Mouse (Mus musculus) activated CD4-positive, CD25-positive, alpha-beta regulatory T cell, adult 4 months (primary cell): Measurements from ENCODE around the gene Serf2. TPM values are rescaled to one million over a fixed set of nuclear protein-coding genes. Genes with fewer than 3 reads are reported as not detected.

ENCODE experiments used
- ATAC-seq: one replicate; pipeline ENCODE4 v1.8.0; 2017
- polyA plus RNA-seq, 2 experiments: library from polyadenylated mRNA; unstranded; fragments of 100-300 nt; shearing (Covaris generic); gene quantifications; one replicate each; pipeline ENCODE4 v1.2.1; 2017

Serf2 gene
- 1,000 to 10,000 TPM in 1 of 2 experiments, 100 to 1,000 TPM in 1; 759 to 1,222 TPM for polyA plus RNA-seq

DNA sequence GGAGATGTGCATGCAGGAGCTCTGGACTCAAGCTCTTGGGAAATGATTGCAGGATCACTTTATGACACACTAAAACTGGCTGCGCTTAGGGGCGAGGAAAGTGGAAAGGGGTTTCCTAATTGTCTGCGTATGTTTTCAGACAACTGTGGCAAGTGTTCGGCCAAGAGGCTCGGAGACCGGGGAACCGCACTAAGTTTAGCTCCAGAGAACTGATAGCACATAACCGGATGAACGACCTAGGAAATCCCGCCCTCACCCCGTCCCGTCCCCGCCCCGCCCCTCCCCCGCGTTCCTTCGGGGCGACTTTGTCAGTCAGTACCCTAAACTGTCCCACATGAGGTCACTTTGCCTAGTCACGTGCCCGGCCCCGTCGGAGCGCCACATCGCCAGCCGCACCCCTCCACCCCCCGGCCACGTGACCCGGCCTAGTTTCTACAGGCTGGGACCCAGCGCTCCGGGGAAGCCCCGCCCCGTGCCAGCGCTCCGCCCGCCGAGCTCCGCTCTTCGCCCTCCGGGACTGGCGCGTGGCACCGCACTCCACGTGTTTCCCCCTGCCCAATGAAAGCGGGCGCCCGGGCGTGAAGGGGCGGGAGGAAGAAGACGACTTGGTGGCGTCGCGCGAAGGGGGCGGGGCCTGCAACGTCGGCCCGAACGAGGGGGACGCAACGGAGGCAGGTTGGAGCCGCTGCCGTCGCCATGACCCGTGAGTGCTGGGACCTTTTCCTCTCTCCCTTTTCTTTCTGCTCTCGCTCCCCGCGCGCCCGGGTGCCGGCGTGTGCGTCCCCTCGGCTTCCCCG, at the start of gene Serf2:
TSS of gene Serf2 (plus strand) at position 457 of the 797 bp plus-strand sequence.
- peak; percentile 92 for ATAC-seq

DNA sequence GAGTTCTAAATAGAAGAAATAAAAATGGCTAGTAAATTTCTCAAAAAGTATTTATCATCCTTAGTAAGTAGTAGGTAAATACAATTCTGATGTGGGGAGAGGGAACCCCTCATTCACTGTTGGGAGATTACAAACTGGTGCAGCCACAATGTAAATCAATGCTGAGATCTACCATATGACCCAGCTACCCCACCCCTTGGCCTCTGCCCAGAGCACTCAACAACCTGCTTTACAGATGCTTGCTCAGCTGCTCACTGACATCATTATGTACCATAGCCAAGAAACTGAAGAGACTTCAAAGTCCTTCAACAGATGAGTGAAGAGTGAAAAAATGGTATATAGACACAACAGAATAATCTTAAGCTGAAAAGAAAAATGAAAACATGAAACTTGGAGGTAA, 45.7 kb upstream of the Serf2 start:
- ATAC-seq: no peak

DNA sequence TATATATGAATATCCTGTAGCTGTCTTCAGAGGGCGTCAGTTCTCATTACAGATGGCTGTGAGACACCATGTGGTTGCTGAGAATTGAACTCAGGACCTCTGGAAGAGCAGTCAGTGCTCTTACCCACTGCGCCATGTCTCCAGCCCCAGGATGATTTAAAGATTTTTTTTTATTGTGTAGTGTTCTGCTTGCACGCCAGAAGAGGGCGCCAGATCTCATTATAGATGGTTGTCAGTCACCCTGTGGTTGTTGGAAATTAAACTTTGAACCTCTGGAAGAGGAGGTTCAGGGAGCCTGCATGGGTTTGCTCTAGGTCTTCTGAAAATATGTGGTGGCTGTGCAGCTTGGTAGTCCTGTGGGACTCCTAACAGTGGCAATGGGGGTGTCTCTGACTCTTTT, 40.8 kb upstream of the Serf2 start:
- ATAC-seq: peak; percentile 84

DNA sequence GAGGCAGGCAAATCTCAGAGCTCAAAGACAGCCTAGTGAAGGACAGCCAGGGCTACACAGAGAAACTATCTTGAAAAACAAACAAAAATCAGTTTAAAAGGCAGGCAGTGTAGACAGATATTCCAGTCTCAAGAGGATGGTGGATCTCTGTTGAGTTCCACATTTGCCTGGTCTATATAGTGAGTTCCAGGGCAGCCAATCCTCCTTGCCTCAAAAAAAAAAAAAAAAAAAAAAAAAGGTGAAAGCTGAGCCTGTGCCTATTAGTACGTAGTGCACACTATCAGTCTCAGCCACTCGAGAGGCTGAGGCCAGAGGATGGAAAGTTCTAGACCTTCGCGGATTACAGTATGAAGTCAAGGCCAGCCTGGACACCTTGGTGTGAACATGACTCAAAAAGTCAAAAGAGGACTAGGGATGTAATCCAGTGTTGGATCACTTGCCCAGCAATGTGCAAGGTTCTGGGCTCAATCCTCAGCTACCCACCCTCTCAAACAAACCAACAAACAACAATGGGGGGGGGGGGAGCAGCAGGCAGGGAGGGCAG, 36.1 kb upstream of the Serf2 start:
- no peak for ATAC-seq

DNA sequence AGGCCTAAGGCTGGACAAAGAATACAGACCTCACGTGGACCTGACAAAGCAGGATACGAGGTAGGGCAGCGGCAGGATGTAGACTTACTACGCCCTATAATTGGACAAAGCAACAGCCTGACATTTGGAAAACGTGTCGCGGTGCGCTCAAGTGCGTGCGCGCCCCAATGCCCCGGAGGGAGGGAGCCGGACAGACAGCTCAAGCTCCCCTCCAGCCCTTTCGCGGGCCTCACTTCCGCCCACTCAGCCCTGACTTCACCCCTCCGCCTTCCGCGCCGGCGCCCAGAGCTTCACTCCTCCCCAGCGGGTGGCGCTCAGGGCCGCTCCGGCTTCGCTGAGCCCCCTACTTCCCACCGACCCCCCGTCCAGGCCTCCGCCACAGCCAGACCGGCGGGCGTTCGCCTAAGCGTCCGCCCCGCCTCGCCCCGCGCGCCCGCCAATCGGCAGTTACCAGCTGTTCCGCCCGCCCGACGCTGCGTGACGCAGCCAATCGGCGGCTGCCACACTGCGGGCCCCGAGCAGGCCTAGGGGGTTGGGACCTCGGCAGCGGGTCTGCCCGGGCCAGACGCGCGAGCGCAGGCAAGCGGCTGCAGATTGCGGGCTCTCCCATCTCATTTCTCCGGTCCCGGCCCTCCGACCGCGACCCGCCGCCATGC, 35.5 kb upstream of the Serf2 start, which contains the start of the genes Pdia3 and Catsper2:
TSS of gene Pdia3 (plus strand) at position 389 of the 656 bp plus-strand sequence.
TSS of gene Catsper2 (minus strand) at position 406 of the 656 bp plus-strand sequence.
- ATAC-seq: peak; percentile 78

DNA sequence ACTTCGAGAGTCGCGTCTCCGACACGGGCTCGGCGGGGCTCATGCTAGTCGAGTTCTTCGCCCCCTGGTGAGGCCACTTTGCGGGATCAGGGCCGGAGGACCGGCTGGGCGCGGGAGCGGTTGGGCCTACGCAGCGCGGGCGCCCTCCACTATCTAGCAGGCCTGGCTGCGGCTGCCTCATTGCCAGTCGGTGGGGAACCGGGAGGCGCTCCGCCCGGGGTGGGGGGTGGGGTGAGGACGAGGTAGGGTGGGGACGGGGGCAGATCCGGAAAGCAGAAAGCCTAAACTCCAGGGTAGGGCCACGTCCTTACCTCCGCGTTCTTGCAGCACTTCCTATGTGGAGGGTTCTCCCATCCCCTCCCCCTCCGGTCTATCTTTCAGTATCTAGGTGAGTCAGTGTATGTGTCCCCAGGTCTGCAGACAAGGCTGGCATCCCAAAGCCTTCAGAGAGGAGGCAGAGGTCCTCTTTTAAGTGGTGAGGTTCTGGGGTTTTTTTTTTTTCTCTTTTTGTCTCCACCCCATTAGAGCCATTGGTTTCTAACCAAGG, 34.8 kb upstream of the Serf2 start:
- peak; percentile 38 for ATAC-seq

DNA sequence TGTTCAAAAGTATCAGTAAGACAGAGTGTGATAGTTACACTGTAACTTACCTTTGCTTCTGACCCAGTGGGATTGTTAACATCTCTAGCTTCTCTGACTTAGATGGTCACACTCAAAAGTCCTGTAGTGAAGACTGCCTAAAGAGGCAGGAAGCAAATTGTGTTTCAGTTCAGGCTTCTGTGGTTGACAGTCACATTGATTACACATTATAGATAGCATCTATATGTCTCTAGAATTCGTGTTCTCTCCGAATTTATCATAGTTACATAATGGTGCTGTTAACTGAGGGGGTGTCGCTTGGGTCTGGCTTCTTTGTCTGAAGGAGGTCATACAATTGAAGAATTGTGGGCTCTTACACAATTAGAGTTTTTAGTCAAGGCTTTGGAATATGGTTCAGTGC, 33.9 kb upstream of the Serf2 start:
- no peak for ATAC-seq

DNA sequence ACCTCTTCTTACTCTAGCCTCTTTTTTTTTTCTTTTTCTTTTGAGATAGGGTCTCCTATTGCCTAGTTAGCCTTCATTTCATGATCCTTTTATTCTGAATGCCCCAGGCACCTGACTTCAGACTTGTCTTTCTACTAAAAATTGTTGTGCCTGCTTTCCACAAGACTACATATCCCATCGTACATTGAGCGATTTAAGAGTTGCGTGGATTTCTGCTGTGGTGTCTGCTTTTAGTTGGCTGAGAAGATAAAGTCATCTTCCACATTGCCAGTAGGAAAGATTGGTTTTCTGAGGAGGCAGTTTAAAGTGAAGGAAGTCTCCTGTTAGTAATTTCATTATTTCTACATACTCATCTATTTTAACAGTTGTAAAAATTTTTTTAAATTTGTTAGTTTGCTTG, 33.4 kb upstream of the Serf2 start:
- ATAC-seq: no peak

DNA sequence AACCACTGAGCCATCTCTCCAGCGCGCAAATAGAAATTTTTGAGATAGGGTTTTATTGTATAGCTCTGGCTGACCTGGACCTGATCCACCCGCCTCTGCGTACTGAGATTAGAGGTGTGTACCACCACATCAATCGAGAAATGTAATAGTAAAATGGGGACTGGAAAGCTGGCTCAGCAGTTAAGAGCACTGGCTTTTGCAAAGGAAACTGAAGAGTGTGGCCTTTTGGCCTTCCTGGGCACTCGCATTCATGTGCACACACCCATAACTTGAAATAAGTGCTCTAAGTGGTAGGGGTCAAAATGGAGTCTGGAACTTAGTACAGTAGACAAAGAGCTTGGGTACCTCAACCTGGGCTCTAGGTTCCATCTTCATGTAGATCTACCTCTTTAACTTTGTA, 32.6 kb upstream of the Serf2 start:
- no peak for ATAC-seq

DNA sequence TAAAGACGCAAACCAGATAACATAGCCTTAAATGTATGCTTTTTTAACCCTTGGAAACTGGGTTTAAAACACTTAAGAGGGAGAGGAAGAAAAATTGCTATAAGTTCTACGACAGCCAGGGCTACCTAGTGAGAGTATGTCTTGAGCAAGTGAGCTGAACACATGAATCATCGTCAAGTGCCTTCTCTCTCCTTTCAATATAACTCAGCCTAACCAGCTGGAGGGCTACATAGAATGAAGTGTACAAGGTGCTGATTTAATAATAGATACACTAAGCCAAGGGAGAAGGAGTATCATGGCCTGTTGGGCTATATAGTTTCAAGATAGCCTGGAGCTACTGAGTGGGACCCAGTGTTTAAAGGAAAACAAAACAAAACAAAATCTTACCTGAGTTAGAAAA, 30.5 kb upstream of the Serf2 start:
- ATAC-seq: no peak

DNA sequence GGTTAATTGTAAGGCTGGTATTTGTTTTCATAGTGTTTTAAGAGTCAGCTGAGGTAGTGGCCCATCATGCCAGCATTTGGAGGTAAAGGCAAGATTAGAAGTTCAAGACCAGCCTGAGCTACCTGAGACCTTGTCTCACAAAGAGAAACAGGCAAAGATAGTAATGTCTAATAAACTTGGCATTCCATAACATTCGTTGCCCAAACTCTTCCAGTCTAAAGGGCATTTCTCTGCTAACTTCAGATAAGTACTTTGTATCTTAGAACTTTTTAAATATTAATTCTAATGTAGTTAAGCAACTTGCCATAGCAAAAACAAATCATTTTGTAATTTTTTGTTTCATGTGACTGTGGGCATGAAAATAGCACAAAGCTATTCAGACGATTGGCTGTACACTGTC, 25.8 kb upstream of the Serf2 start:
- no peak for ATAC-seq

DNA sequence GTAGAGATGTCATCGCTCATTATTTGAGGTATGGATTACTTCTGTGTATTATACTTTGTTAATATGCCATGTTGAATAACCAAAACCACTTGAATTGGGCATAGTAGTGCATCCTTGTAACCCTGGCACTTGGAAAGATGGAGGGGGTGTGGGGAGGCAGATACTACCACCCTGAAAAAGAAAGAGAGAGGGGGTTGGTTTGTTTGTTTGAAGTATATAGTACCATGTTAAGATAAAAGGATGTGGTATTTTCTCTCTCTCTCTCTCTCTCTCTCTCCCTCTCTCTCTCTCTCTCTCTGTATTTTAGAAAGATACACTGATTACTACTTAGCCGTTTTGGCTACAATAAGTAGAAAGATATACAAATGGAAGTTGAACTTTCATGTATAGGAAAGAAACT, 23.1 kb upstream of the Serf2 start:
- ATAC-seq: peak; percentile 36

DNA sequence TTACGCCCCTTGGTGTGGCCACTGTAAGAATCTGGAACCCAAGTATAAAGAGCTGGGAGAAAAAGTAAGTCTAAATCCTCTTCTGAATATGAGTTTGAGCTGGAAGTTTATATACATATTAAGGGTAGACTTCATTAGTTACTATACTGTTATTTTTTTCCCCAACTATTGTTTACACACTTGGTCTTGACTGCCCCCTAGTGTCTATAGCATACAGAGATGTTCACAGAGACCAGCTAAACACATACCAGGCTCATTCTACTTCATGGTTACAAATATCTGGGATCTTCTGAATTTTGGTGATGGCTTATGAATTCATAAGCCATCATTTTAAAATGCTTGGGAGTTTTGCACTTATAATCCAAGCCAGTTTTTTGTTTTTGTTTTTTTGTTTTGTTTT, 14.1 kb upstream of the Serf2 start:
- peak; percentile 64 for ATAC-seq

DNA sequence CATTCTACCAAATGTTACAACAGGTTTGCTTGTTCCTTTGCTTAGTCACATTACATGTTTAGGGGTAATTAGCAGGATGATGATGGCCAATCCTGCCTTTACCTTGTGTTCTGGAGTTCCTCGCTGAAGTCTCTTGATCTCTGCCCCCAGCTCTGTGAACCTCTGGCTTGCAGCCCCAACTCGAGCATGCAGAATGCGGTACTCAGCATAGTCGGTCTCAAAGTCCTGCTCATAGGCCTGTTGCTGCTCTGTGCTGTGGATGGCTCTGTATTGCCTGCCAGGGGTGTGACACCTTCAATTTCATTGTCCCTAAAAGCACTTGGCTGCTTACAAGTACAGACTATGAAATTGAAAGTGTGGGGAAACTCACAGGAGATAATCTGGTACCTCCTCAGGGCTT, 9.2 kb upstream of the Serf2 start:
- ATAC-seq: no peak

DNA sequence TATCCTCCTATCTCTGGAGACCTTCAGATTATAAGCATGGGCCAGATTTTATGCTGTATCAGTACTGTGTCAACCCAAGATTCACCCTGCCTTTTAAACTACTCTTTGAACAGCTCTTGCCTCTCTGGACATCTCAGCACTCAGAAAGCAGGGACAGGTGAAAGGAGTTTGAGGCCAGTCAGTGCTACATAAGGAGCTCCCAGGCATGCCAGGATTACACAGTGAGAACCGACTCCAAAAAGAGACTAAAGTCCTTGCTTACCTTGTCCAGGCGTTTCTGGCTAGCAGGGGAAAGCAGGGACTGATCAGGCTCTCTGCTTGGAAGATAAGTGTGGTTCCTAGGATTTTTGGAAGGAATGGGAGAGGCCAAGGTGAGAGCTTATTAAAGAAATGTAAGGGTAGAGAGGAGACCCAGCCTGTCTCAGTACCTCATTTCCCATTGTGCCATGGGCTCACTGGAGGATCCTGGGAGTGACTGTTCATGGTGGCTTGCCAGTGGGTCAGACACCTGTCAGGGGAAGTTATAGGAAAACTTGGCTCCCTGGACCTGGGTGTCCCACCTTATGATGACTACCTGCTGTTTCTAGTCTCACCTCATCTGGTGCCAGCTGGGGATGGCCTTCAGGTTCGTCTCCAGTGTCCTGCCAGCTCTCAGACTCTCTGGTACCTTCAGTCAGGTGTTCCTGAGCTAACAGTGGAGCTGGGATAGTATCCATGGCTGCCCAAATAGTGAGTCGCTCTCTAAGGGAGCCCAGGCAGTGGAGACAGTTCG, 8.0 kb upstream of the Serf2 start:
- ATAC-seq: no peak

DNA sequence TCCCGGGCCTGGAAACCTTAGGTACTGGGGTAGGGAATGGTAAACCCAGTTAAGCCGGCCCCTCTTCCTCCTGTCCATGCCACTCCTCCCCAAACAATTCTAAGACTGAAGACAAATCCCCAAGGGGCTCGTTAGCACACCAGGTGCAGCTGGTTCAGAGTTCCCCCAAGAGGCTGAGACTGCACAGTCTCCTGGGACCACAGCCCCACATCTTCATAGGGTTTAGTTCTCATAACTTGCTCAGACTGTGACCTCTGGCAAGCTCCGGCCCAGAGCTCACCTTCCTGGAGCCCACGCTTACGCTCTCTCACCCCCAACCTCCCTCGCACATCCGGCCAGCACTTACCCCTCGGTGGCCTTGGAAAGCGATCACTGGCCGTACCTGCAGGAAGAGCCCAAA, 7.2 kb upstream of the Serf2 start:
- ATAC-seq: no peak

DNA sequence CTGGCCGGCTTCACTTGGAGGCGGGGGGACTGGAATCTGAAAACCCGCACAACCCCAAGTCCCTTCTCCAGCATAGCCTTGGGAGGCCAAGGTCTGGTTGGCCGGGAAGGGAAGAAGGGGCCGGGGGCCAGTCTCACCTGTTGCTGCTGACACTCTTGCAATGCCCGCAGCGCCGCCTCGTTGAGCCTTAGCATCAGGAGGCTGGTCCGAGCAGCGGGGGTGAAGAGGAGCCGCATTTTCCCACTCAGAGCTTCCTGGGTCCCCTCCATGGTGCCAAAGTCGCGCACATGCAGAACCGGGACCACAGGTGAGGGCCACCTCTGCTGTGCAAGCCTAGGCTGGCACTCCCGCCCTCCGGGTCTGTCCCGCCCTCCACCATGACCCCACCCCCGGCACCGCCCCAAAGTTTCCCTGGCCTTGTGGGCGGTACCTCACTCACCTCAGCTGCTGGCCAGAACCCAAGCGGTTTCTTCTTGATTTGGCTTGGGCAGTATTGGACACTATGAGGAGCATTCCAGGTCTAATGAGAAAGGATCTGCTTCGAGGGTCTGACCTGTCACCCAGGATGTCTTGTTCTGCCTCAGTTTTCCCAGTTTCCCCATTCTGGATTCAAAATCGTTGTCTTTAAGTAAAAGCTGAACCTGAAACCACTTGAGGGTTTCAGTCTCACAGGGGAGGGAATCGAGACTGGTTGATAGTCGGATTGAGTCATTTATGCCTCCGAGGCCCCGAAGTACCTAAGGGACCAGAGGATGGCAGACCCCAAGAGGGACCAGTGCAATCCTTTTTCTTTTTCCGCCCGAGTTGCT, 6.5 kb upstream of the Serf2 start:
- peak; percentile 92 for ATAC-seq

DNA sequence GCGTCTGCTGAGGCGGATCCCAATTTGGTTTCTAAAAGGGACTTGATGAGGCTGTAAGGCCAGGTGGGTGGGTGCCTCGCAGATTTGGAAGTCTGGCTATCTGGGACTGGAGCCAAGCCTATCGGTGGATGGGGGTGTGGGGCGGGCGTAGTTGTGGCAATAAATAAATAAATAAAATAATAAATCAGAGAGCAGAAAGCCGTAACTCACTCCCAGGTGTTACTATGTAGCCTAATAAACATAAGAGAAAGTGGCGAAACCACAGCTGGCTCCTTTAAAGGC, 6.0 kb upstream of the Serf2 start:
- no peak for ATAC-seq

DNA sequence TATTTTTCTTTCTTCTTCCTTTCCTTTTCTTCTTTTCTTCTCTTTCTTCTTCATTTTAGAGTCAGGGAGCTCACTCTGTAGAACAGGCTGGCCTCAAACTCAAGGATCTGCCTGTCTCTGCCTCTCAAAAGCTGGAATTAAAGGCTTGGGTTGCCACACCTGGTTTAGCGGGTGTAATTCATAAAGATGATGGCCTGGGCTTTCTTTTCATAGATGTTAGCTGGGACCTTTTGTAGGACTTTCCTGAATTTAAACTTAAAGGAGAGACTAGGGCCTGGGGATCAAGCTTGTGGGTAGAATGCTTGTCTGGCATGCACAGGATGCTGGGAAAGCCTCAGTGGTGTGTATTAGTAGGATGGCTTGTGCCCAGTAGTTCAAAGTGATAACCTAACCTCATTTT, 4.8 kb upstream of the Serf2 start, which contains the start of gene Ell3:
TSS of gene Ell3 (minus strand) at position 101 of the 400 bp plus-strand sequence.
- ATAC-seq: no peak

DNA sequence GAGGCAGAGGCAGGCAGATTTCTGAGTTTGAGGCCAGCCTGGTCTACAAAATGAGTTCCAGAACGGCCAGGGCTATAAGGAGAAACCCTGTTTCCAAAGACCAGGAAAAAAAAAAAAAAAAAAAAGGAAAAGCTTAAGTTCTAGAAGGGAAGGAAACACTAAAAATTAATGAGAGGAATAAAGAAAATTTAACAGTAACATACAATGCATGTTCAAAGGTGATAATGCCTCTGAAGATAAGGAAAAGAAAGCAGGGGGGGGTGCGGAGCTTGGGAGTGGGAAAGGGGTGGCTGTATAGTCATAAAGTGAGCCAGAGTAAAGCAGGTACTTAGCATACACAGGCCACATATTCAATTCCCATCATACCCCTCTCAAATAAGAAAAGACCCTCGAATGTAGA, 3.9 kb upstream of the Serf2 start:
- ATAC-seq: no peak

DNA sequence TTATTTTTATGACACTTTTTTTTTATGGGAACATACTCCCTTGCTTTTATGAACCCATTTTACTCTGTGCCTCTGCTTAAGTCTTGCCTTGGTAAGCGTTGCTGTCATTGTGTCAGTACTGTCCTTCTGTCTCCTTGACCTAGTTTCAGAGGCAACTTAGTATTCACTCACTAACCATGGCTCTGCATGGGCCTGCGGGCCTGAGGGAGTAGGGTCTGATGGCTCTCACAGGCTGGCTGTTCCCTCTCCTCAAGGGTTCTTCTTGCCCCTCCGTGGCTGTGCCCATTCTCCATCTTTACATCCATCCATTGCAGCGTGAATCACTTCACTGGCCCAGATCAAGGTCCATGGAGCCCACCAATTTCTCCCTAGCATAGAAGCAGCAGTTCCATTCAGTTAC, 2.5 kb upstream of the Serf2 start:
- ATAC-seq: no peak

DNA sequence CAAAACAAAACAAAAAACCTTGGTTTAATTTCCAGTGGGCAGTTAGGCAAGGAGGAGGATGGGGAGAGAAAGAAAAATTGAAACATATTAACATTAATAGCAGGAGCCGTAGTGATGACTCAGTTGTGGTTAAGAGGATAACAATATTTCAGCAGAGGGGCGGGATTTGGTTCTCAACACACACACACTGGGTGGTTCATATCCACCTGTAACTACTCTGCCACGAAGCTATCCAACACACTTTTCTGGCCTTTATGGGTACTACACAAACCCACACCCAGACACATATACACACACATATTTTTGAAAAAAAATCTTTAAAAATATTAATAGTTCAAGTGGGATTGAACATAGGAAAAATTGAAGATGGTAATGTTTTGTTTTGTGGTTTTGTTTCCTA, 2.0 kb upstream of the Serf2 start:
- no peak for ATAC-seq
